Mouse (Mus musculus) forebrain, embryonic 10.5 days (tissue): Measurements from ENCODE around the gene Itga8. TPM values are rescaled to one million over a fixed set of nuclear protein-coding genes. Genes with fewer than 3 reads are reported as not detected.
A peak's percentile ranks its signal among the peaks of the same experiment; 100 is the strongest.

ENCODE experiments used
- DNase-seq: peaks from one replicate; pipeline ENCODE4 v3.0.0-alpha.2; 2017; ENCODE audit warnings: low spot score; ENCODE audit errors: extremely low spot score
- H3K27ac ChIP-seq: fragments of 300-500 bp; sonication (generic); 2 replicates; pipeline ENCODE4 v1.5.1; 2016; ENCODE audit warnings: mild to moderate bottlenecking
- H3K27me3 ChIP-seq: fragments of 300-500 bp; sonication (generic); 2 replicates; pipeline ENCODE4 v1.6.1; 2016; ENCODE audit warnings: mild to moderate bottlenecking; ENCODE audit not compliant: poor library complexity, severe bottlenecking
- H3K36me3 ChIP-seq: fragments of 300-500 bp; sonication (generic); replicated peaks from 2 replicates; pipeline ENCODE4 v1.6.1; 2016; ENCODE audit warnings: mild to moderate bottlenecking, moderate library complexity
- H3K4me1 ChIP-seq: fragments of 300-500 bp; sonication (generic); 2 replicates; pipeline ENCODE4 v1.6.1; 2016
- H3K4me3 ChIP-seq: fragments of 300-500 bp; sonication (generic); 2 replicates; pipeline ENCODE4 v1.5.1; 2016; ENCODE audit warnings: mild to moderate bottlenecking, moderate library complexity
- H3K9me3 ChIP-seq: fragments of 300-500 bp; sonication (generic); 2 replicates; pipeline ENCODE4 v1.6.1; 2016; ENCODE audit warnings: mild to moderate bottlenecking, moderate library complexity
- WGBS: fragments of 180-500 bp; shearing (Covaris S2); methylation state at CpG from one replicate; pipeline ENCODE4 v1.1.7; 2016; 5-methylcytosine and 5-hydroxymethylcytosine counted together
- polyA plus RNA-seq: library from polyadenylated mRNA; unstranded; fragments of >200 nt; fragmentation: Nextera tagmentation; extraction: Ambion mirVana; gene quantifications from 2 replicates; pipeline ENCODE4 v1.2.1, GENCODE M21; 2016

The Itga8 gene
- polyA plus RNA-seq, 1 experiment from 2014 or later: 8.2 TPM

DNA sequence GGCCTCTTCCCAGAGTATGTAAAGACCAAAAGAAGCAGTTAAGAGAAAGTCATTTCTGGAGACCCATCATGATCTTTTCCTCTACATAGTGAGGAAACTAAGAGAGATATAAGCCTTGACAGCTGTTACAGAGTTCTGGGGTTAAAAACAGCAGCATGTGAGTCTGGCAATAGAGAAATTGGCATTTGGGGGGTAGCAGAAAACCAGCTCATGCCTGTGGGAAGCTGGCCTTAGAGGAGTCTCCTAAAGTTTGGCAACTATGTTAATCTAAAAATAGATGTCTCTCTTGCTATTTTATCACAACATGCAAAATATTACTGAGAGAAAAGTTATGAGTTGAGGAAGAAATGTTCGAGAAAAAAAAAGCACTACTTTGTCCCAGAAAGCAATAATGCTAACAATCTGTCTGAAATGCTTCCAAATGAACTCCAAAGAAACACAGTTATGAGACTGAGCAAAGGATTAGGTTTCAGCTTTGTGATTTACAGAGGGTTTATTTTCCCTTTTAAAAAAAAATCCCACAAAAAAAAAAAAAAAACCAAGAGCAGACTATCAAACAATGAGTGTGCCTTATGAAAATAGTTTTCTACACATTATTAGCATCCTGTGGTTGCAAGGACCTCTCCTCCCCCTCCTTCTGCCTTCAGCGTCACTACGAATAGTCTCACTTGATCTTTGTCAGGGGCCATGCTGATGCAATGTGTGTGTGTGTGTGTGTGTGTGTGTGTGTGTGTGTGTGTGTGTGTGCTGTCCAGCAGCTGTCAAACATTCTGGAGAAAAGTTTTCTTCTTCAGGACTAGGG, 88.9 kb downstream of the Itga8 start:
- Histone ChIP-seq H3K4me1 (peaks cover 8% of the 10 kb centered on the region), H3K9me3 (no peaks in the 10 kb centered on the region), H3K27ac (no peak overlapping the region), H3K36me3 (no peaks in the 10 kb centered on the region), H3K27me3 (no peaks in the 10 kb centered on the region), H3K4me3 (no peak overlapping the region)
- WGBS: 80% methylated on average over 3 of the region's 3 CpGs
- no peak for DNase-seq

DNA sequence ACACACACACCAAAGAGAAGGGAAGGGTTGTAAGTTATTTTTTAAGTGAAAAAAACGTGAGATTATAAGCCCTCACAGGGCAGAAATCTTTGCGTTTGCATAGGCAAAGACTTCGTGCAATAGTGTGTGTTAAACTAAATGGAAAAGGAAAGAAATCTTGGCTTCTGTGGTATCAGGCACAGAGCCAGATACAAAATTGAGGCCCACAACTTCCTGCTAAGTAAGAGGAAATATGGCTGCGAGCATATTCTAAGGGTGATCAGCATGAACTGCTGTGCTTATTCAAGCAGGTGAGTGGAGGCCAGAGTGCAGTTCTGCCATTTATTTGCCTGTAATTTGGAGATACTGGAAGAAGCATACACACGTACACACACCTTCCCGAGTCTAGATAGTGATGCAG, 93.6 kb downstream of the Itga8 start:
- Histone ChIP-seq H3K4me3 (no peak overlapping the region), H3K27me3 (no peaks in the 10 kb centered on the region), H3K9me3 (no peaks in the 10 kb centered on the region), H3K4me1 (peaks cover 5% of the 10 kb centered on the region), H3K27ac (no peak overlapping the region), H3K36me3 (no peaks in the 10 kb centered on the region; the same call in 1 of the 2 replicates)
- 86% methylated on average over 6 of the region's 6 CpGs for WGBS
- DNase-seq: no peak

DNA sequence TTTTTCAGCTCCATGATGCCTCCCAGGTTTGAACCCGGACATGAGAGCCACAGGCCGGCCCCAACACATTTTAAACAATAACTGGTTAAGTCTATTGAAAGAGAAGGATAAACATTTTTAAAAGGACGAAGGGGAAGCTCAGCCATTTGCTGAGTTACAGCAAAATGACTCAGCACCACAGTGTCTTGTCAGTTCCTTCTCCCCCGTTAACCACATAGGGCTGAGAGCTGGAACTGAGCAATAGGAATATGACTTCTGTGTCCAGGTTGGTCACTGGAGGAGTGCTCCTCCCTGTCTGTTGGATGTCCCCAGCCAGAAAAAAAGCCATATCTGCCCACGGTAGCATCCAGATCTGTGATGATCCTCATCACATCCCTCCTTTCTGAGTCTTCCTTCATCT, 95.4 kb downstream of the Itga8 start:
- no peaks in the 10 kb centered on the region for H3K27me3 ChIP-seq
- DNase-seq: no peak
- H3K9me3 ChIP-seq: no peaks in the 10 kb centered on the region
- H3K27ac ChIP-seq: no peak overlapping the region
- 74% methylated on average over 5 of the region's 5 CpGs for WGBS
- 0 out of 2 replicates have a peak, but pooled peaks cover 4% of the 10 kb centered on the region for H3K4me1 ChIP-seq
- H3K36me3 ChIP-seq: no peaks in the 10 kb centered on the region; the same call in 1 of the 2 replicates
- H3K4me3 ChIP-seq: no peak overlapping the region

DNA sequence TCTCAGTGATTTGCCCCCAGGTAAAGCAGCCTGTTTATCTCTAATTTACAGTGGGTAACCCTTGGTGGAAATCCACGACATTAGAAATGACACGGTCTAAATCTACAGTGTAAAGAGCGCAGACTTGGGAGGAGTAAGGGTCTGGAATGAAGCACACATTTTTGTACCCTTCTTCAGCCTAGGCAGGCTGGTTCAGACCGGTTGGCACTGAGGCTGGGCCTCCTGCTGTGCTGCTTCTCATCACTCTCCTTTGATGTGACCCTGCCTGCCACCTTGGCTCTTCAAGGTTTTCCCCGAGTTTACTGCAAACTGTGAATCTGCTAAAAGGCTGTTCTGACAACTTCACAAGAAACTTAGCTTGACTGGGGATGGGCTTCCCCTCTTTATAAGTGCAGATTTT, 95.8 kb downstream of the Itga8 start:
- WGBS: 61% methylated on average over 5 of the region's 5 CpGs
- no peak overlapping the region for H3K4me3 ChIP-seq
- no peaks in the 10 kb centered on the region for H3K27me3 ChIP-seq
- DNase-seq: no peak
- no peak overlapping the region for H3K27ac ChIP-seq
- no peaks in the 10 kb centered on the region; the same call in 1 of the 2 replicates for H3K36me3 ChIP-seq
- no peaks in the 10 kb centered on the region for H3K9me3 ChIP-seq
- 0 out of 2 replicates have a peak, but pooled peaks cover 4% of the 10 kb centered on the region for H3K4me1 ChIP-seq

DNA sequence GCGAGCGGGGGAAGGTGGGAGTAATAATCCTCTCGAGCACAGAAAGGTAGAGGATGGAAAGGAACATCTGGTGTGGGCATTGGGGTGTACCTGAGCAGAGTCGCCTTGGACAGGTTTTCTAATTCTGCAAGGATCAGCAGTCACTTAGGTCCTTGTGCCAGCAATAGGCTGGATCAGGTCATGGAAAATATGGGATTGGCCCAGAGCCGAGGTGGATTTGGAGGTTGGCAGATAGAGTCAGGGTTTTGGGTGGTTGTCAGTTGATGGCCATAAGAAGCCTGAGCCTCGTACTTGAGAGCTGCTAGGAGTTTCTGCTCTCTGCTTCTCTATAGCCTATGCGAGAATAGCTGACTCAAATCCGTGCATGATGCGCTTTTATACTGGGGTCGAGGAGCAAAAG, 98.5 kb downstream of the Itga8 start:
- 92% methylated on average over 10 of the region's 10 CpGs for WGBS
- Histone ChIP-seq H3K9me3 (no peaks in the 10 kb centered on the region), H3K27ac (no peak overlapping the region), H3K4me3 (no peak overlapping the region), H3K36me3 (no peaks in the 10 kb centered on the region; the same call in 1 of the 2 replicates), H3K27me3 (no peaks in the 10 kb centered on the region), H3K4me1 (0 out of 2 replicates have a peak, but pooled peaks cover 4% of the 10 kb centered on the region)
- no peak for DNase-seq

DNA sequence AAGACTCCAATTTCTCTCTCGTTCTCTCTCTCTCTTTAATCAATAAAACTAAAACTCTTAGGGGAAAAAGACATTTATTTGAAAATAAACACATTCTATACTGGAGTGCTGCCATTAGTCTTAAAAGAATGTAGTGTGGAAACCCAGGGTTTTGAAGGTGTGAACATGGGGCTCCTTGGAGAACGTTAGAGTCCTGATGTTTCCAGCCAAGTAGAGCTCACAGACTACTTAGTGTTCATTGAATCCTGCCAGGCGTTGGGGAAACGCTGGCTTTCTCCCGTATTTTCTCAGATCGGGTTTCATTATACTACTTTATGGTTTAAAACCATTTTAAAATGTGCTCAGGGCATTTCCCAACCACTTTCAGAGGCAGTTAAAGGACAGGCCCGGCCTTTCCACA, 103.0 kb downstream of the Itga8 start:
- Histone ChIP-seq H3K36me3 (no peaks in the 10 kb centered on the region), H3K27me3 (no peaks in the 10 kb centered on the region), H3K4me1 (no peaks in the 10 kb centered on the region), H3K27ac (no peak overlapping the region), H3K4me3 (no peak overlapping the region), H3K9me3 (no peaks in the 10 kb centered on the region)
- DNase-seq: no peak
- WGBS: 86% methylated on average over 7 of the region's 7 CpGs

DNA sequence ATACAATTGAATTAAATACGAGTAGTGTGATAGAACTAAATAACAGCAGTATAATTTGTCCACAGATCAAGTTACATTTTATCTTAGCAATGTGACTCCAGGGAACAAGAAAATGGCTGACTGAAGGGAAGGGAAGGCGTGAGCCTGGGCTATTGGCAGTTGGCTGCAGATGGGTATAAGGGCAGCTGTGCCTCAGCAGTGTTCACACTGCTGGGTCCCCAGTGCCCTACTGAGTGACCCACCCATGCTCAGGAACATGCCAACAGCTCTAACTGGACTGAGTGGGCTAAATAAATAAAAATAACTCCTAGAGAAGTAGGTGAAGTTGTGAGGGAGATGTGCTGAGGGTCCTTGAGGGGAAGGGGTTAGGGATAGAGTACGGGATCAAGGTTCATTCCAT, 103.5 kb downstream of the Itga8 start:
- Histone ChIP-seq H3K27ac (no peak overlapping the region), H3K4me1 (no peaks in the 10 kb centered on the region), H3K36me3 (no peaks in the 10 kb centered on the region), H3K9me3 (no peaks in the 10 kb centered on the region), H3K4me3 (no peak overlapping the region), H3K27me3 (no peaks in the 10 kb centered on the region)
- 90% methylated on average over 3 of the region's 3 CpGs for WGBS
- DNase-seq: no peak

DNA sequence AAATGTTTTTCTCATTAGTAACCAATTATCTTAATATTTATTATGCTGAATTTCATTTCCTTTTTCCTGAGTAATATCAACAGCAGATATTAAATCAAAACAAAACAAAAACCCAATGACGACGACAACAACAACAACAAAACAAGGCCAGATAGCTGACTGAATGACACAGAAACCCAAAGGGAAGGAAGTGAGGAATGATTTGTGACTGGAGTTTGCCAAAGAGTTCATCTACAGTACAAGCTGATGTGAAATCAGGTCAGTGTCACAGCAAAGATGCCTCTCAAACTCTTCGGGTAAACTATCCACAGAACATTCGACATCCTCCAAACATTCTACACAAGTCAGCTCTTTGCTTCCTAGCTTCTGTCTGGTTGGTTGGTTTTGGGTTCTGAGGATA, 104.0 kb downstream of the Itga8 start:
- no peak for DNase-seq
- WGBS: 96% methylated on average over 4 of the region's 4 CpGs

DNA sequence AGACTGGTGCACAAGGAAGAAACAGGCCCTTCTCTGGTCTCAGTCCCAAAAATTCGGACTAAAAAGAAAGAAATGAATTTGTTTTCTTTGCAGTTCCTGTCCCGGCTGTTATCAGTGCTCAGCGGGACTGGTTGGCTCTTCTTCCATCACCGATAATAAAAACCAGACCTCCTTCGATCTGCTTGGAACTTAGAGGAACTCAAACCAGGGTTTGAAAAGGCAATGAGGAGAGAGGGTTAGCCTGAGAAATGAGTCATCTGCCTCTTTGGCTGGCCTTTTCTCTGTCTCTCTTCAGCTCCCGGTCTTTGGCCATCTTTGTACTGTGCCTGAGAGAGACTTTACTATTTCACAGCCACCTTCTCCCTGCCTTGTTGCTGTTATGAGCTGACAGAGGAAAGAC, 112.7 kb downstream of the Itga8 start:
- no peaks in the 10 kb centered on the region for H3K4me1 ChIP-seq
- H3K27me3 ChIP-seq: no peaks in the 10 kb centered on the region
- 68% methylated on average over 6 of the region's 6 CpGs for WGBS
- H3K36me3 ChIP-seq: no peaks in the 10 kb centered on the region
- H3K27ac ChIP-seq: 0 out of 2 replicates have a peak overlapping the region, but pooled peaks have one; percentile 11
- no peaks in the 10 kb centered on the region for H3K9me3 ChIP-seq
- no peak for DNase-seq
- no peak overlapping the region for H3K4me3 ChIP-seq

More for the DNA sequence above, 104.0 kb downstream of the Itga8 start:
- Histone ChIP-seq H3K9me3 (no peaks in the 10 kb centered on the region), H3K4me3 (no peak overlapping the region), H3K4me1 (no peaks in the 10 kb centered on the region), H3K36me3 (no peaks in the 10 kb centered on the region), H3K27ac (no peak overlapping the region), H3K27me3 (no peaks in the 10 kb centered on the region)

DNA sequence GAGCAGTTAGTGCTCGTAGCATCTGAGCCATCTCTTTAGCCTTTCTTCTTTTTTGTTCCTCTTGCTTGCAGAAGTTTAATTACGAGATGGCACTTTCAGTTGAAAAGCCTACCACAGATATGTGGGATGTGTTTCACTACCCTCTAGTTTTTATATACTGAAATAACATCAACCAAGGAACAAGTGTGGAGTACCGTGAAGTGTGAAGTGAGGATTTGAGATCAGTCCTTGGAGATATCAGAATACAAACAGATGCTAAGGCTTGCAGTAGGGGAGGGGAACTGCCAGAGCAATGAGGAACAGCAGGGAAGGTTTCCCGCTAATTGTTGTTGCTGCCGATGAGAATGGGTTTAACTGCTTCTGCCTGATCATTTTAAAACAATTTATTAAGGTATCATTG, 114.1 kb downstream of the Itga8 start:
- peaks cover 1% of the 10 kb centered on the region; the same call in 1 of the 2 replicates for H3K4me1 ChIP-seq
- H3K4me3 ChIP-seq: no peak overlapping the region
- DNase-seq: no peak
- no peaks in the 10 kb centered on the region for H3K36me3 ChIP-seq
- WGBS: 58% methylated on average over 5 of the region's 5 CpGs
- no peaks in the 10 kb centered on the region for H3K9me3 ChIP-seq
- no peak overlapping the region for H3K27ac ChIP-seq
- no peaks in the 10 kb centered on the region for H3K27me3 ChIP-seq

DNA sequence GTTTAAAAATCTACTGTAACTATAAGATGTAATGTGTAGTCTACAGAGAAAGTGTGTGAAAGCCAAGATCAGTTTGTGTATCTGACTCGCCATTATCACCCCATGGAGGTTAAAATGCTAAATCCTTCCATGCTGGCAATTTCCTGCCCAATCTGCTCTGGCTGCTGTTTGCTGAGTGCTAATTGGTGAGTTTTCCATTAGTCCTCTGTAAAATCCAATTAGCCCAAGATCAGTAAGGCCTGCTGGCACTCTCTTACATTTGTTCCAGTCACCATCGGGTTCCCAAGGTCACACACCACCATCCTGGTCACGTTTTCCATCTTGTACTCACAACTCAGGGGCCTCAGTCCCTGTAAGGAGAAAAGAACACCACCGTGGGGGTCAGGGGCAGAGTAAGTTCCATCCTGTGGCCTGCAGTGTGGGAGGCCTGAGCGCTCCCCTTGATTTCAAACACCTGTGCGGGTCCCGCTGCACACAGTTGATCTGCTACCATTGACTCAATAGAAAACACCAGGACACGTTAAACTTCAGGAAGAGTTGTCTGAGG, 119.2 kb downstream of the Itga8 start:
- Histone ChIP-seq H3K27ac (no peak overlapping the region), H3K4me3 (no peak overlapping the region), H3K36me3 (no peaks in the 10 kb centered on the region), H3K27me3 (no peaks in the 10 kb centered on the region), H3K9me3 (no peaks in the 10 kb centered on the region), H3K4me1 (peaks cover 16% of the 10 kb centered on the region; the same call in 1 of the 2 replicates)
- no peak for DNase-seq
- 53% methylated on average over 8 of the region's 8 CpGs for WGBS

DNA sequence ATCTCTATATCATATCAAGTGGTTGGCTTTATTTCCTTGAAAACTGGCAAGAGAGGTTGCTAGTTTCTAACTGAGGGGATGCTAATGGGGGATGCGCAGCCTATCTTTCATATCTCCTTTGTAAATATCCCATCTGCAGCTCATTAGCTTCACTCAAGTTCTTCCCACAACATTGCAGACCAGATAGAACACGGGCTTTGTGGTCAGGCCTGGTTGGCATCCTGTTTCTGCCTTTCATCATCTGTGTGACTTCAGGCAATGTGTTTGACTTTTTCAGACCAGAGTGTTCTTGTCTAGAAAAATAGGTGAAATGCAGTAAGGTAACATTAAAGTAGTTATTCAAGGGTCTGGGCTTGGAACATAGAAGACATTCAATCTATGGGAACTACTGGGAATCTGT, 121.1 kb downstream of the Itga8 start:
- H3K4me3 ChIP-seq: no peak overlapping the region
- WGBS: 80% methylated on average over 2 of the region's 2 CpGs
- H3K27me3 ChIP-seq: no peaks in the 10 kb centered on the region
- H3K4me1 ChIP-seq: peaks cover 16% of the 10 kb centered on the region; the same call in 1 of the 2 replicates
- no peak for DNase-seq
- no peaks in the 10 kb centered on the region for H3K36me3 ChIP-seq
- H3K27ac ChIP-seq: no peak overlapping the region
- no peaks in the 10 kb centered on the region for H3K9me3 ChIP-seq

DNA sequence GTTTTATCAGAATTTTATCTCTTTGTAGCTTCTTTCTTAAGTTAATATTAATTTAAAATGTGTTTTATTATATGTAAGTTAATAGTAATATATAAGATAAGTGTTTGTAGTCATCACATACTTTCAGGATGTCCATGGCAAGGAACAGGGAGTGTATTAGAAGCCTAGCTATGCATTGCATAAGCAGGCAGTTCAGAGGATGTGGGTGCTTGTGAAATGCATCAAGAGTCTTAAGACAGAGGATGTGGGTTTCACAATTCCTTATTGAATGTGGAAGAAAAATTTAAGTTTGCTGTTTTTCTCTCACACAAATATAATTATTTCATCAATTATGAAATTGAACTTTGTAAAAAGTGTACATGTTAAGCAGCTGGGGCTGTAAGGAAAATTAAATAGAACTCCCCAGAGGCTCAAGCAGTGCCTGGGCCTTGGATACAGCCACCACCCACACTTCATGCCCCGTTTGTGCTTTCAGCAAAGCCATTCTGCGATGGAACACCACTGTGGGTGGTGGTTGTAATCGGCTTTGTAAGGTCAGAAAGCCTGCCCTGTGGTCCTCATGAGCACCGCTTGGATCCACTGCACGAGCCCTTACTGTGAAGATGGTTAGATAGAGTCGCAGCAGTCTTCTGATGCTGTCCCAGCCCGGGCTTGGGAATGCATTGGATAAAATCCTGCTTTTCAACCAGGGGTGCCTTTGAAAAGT, 126.8 kb downstream of the Itga8 start:
- Histone ChIP-seq H3K4me1 (no peaks in the 10 kb centered on the region), H3K27ac (no peak overlapping the region), H3K36me3 (no peaks in the 10 kb centered on the region), H3K9me3 (no peaks in the 10 kb centered on the region), H3K4me3 (no peak overlapping the region), H3K27me3 (no peaks in the 10 kb centered on the region)
- no peak for DNase-seq
- WGBS: 65% methylated on average over 7 of the region's 7 CpGs
